Mouse (Mus musculus) thymus, adult 2 months (tissue): ENCODE results near the gene Tsc22d1.

Experiments
- CTCF ChIP-seq: fragments of 200-500 bp; IDR thresholded peaks from 2 replicates; pipeline ENCODE4 v1.5.1; 2012; ENCODE audit warnings: mild to moderate bottlenecking, control low read depth, low read length, moderate library complexity, borderline replicate concordance; ENCODE audit not compliant: control insufficient read depth, poor library complexity, insufficient read depth; ENCODE audit errors: extremely low read depth
- POLR2A ChIP-seq: fragments of 200-500 bp; IDR thresholded peaks from 2 replicates; pipeline ENCODE4 v1.6.1; 2012; ENCODE audit warnings: mild to moderate bottlenecking, low read length, control low read depth, moderate library complexity; ENCODE audit not compliant: control insufficient read depth, poor library complexity, insufficient read depth; ENCODE audit errors: extremely low read depth

DNA sequence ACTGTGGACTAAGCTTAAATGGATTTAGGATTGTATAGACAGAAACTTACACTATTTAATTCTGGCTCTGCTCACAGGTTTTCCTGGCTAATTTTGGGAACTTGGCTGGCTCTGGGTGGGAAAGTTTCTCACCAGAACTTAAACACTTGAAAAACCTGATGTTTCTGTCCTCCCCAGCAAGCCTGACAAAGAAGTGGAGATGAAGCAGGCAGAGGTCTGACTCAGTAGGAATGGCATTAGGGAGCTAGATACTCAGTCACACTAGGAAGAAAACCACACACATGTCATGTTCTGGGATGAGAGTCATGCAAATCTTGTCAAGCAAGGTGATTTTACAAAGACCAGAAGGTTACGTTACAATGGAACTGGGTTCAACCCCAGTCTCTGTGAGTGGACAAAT lies 120.3 kb downstream of the Tsc22d1 start:
- no peak for TF ChIP-seq POLR2A
- TF ChIP-seq CTCF, result no peak
